8 mouse cellular contexts compared by ENCODE assay signal in genomic region chr17:37203206-37203916, GRCm38 (mm10). TPM values are rescaled to one million over a fixed set of nuclear protein-coding genes. Genes with fewer than 3 reads are reported as not detected.
DNase-seq lines count a peak whose midpoint lies in the region; ATAC-seq and TF ChIP-seq lines count a peak whose summit lies in the region.

No protein-coding gene starts in this region.

- peaks cover 3% of the 10 kb centered on the region for H3K27me3 ChIP-seq in heart, embryonic 11.5 days (ENCODE audit: control insufficient read depth, insufficient read depth, low read length)
- no peaks in the 10 kb centered on the region for H3K27me3 ChIP-seq in kidney, adult 2 months (replicated peaks; ENCODE audit: control insufficient read depth, insufficient read depth, low read length)
- H3K27me3 ChIP-seq in limb, embryonic 10.5 days (ENCODE audit: low read depth, poor library complexity, severe bottlenecking): peaks cover 14% of the 10 kb centered on the region

- H3K4me2 ChIP-seq in heart, embryonic 11.5 days: no peak overlapping the region

- WGBS in heart, embryonic 11.5 days (ENCODE audit: insufficient replicate concordance): 0% methylated on average over 4 of the region's 4 CpGs
- 1% methylated on average over 4 of the region's 4 CpGs for WGBS in kidney, adult 2 months
- WGBS in limb, embryonic 10.5 days: under 1% methylated on average over 4 of the region's 4 CpGs

- no peak overlapping the region for H3K9ac ChIP-seq in heart, embryonic 11.5 days (ENCODE audit: low read depth, low read length)

- no peak for TF ChIP-seq POLR2A in kidney, adult 2 months (IDR thresholded peaks at IDR 0.05; ENCODE audit: low read depth, low read length)

- ATAC-seq in heart, embryonic 11.5 days (replicated peaks; ENCODE audit: insufficient number of reproducible peaks, low FRiP score, low TSS enrichment): no peak

- H3K9me3 ChIP-seq in heart, embryonic 11.5 days (replicated peaks; ENCODE audit: control insufficient read depth, low read length): no peaks in the 10 kb centered on the region
- no peaks in the 10 kb centered on the region for H3K9me3 ChIP-seq in limb, embryonic 10.5 days (replicated peaks)

- peak; percentile 100; the same call in 1 of the 2 replicates for TF ChIP-seq CTCF in kidney, adult 2 months (conservative IDR thresholded peaks at IDR 0.05; ENCODE audit: insufficient read depth, insufficient read length, low read depth, low read length)

- H3K36me3 ChIP-seq in heart, embryonic 11.5 days (ENCODE audit: control insufficient read depth, insufficient read depth, low read length): no peaks in the 10 kb centered on the region
- no peaks in the 10 kb centered on the region for H3K36me3 ChIP-seq in kidney, adult 2 months (ENCODE audit: control insufficient read depth, insufficient read depth, low read length)
- H3K36me3 ChIP-seq in limb, embryonic 10.5 days: no peaks in the 10 kb centered on the region

- H3K4me3 ChIP-seq in heart, embryonic 11.5 days (ENCODE audit: low read depth, low read length): no peak overlapping the region
- H3K4me3 ChIP-seq in kidney, adult 2 months (ENCODE audit: insufficient read depth, low read depth, low read length): no peak overlapping the region
- H3K4me3 ChIP-seq in limb, embryonic 10.5 days: no peak overlapping the region

- DNase-seq in heart, adult 11 months: peak; percentile 89
- peak; percentile 93 for DNase-seq in embryo, embryonic 10 days (ENCODE audit: low spot score)
- peak; percentile 31 for DNase-seq in gastrocnemius, postnatal 25 days
- peak; percentile 83 for DNase-seq in kidney, adult 2 months
- DNase-seq in limb, embryonic 10.5 days (ENCODE audit: low spot score): peak; percentile 81
- DNase-seq in monocyte, adult 2 months (ENCODE audit: low read depth in 1 of 2, low spot score in 2 of 2): peak; percentile 17 to 45
- DNase-seq in spleen, postnatal 4 days (ENCODE audit: low spot score in 2 of 2): peak; percentile 46 to 73

- no peak overlapping the region for H3K27ac ChIP-seq in heart, embryonic 11.5 days (ENCODE audit: low read depth, low read length)
- no peak overlapping the region for H3K27ac ChIP-seq in kidney, adult 2 months (ENCODE audit: insufficient read depth, low read depth, low read length)
- no peak overlapping the region for H3K27ac ChIP-seq in limb, embryonic 10.5 days

- no peaks in the 10 kb centered on the region for H3K4me1 ChIP-seq in heart, embryonic 11.5 days (ENCODE audit: control insufficient read depth, insufficient read depth, low read length)
- no peaks in the 10 kb centered on the region for H3K4me1 ChIP-seq in kidney, adult 2 months (ENCODE audit: control insufficient read depth, insufficient read depth, low read length)
- H3K4me1 ChIP-seq in limb, embryonic 10.5 days: no peaks in the 10 kb centered on the region

RNA-seq across cellular contexts. Expression of gene Olfr94, which starts 2.6 kb away (rescaled TPM):
- polyA plus RNA-seq in heart, embryonic 11.5 days (2014; fragmentation: Nextera tagmentation; extraction: Ambion mirVana): not detected in 2 replicates
- not detected for total RNA-seq in gastrocnemius, postnatal 25 days (2021)
- not detected in 2 replicates for polyA plus RNA-seq in kidney, adult 2 months (2012; rRNA removed)
- not detected in 2 replicates for polyA plus RNA-seq in limb, embryonic 10.5 days (2016; fragmentation: Nextera tagmentation; extraction: Ambion mirVana)

RNA-seq across cellular contexts. Expression of gene Olfr95, which starts 9.6 kb away (rescaled TPM):
- polyA plus RNA-seq in heart, embryonic 11.5 days (2014; fragmentation: Nextera tagmentation; extraction: Ambion mirVana): not detected in 2 replicates
- not detected for total RNA-seq in gastrocnemius, postnatal 25 days (2021)
- not detected in 2 replicates for polyA plus RNA-seq in kidney, adult 2 months (2012; rRNA removed)
- polyA plus RNA-seq in limb, embryonic 10.5 days (2016; fragmentation: Nextera tagmentation; extraction: Ambion mirVana): not detected in 2 replicates

RNA-seq across cellular contexts. Expression of gene Ubd, which starts 9.7 kb away (rescaled TPM):
- polyA plus RNA-seq in heart, embryonic 11.5 days (2014; fragmentation: Nextera tagmentation; extraction: Ambion mirVana): not detected in 2 replicates
- total RNA-seq in gastrocnemius, postnatal 25 days (2021): not detected
- polyA plus RNA-seq in kidney, adult 2 months (2012; rRNA removed): 0.20 and 1.6 TPM in 2 replicates
- not detected in 2 replicates for polyA plus RNA-seq in limb, embryonic 10.5 days (2016; fragmentation: Nextera tagmentation; extraction: Ambion mirVana)

RNA-seq across cellular contexts. Expression of gene Olfr96, which starts 16.6 kb away (rescaled TPM):
- not detected in 2 replicates for polyA plus RNA-seq in heart, embryonic 11.5 days (2014; fragmentation: Nextera tagmentation; extraction: Ambion mirVana)
- not detected for total RNA-seq in gastrocnemius, postnatal 25 days (2021)
- not detected in 2 replicates for polyA plus RNA-seq in kidney, adult 2 months (2012; rRNA removed)
- polyA plus RNA-seq in limb, embryonic 10.5 days (2016; fragmentation: Nextera tagmentation; extraction: Ambion mirVana): not detected in 2 replicates

RNA-seq across cellular contexts. Expression of gene Olfr97, which starts 33.8 kb away (rescaled TPM):
- polyA plus RNA-seq in heart, embryonic 11.5 days (2014; fragmentation: Nextera tagmentation; extraction: Ambion mirVana): not detected in 2 replicates
- total RNA-seq in gastrocnemius, postnatal 25 days (2021): not detected
- not detected in 2 replicates for polyA plus RNA-seq in kidney, adult 2 months (2012; rRNA removed)
- not detected in 2 replicates for polyA plus RNA-seq in limb, embryonic 10.5 days (2016; fragmentation: Nextera tagmentation; extraction: Ambion mirVana)

Comparison
In these comparisons a context has a peak if more than half of its experiments do, and no peak if none do; other contexts are left out.
1. DNase-seq: peak in every context shown above with its lines; median percentile 93 in embryo, embryonic 10 days; 89 in heart, adult 11 months; 83 in kidney, adult 2 months; 81 in limb, embryonic 10.5 days; 60 in spleen, postnatal 4 days; 31 in gastrocnemius, postnatal 25 days; 31 in monocyte, adult 2 months.